Mouse (Mus musculus): ENCODE results near the gene Rbms3. TPM values are rescaled to one million over a fixed set of nuclear protein-coding genes. Genes with fewer than 3 reads are reported as not detected.

The Rbms3 gene
- total and polyA plus RNA-seq, 2 experiments = 2.4 to 4.0 TPM

GRCm38 (mm10) chr9:116967317-116967716 lies 662.4 kb downstream of the Rbms3 start:
- H3K79me2 ChIP-seq (ENCODE audit: control insufficient read depth, insufficient read depth, low read length) = no peaks in the 10 kb centered on the region
- H3K4me3 ChIP-seq (ENCODE audit: insufficient read depth, low read depth, low read length) = no peak overlapping the region
- WGBS = 92% methylated on average over 3 of the region's 3 CpGs
- H3K4me1 ChIP-seq (ENCODE audit: control insufficient read depth, insufficient read depth, low read length) = no peaks in the 10 kb centered on the region
- TF ChIP-seq CTCF (IDR thresholded peaks at IDR 0.05; ENCODE audit: low read depth, low read length) = no peak
- TF ChIP-seq POLR2A (IDR thresholded peaks at IDR 0.05; ENCODE audit: extremely low read depth, insufficient read depth, low read length) = no peak
- no peak overlapping the region for H3K9ac ChIP-seq (ENCODE audit: low read depth, low read length)
- no peak for DNase-seq (ENCODE audit: extremely low read depth, low read depth, low spot score)
- H3K27me3 ChIP-seq (ENCODE audit: control insufficient read depth, insufficient read depth, low read length) = no peaks in the 10 kb centered on the region
- H3K36me3 ChIP-seq (ENCODE audit: control insufficient read depth, insufficient read depth, low read length) = no peaks in the 10 kb centered on the region
- H3K27ac ChIP-seq (replicated peaks; ENCODE audit: insufficient read depth, low read depth, low read length) = no peak overlapping the region

GRCm38 (mm10) chr9:116965691-116966090 lies 664.0 kb downstream of the Rbms3 start:
- WGBS = 94% methylated on average over 6 of the region's 6 CpGs
- Histone ChIP-seq H3K4me3 (ENCODE audit: insufficient read depth, low read depth, low read length) (no peak overlapping the region), H3K27ac (replicated peaks; ENCODE audit: insufficient read depth, low read depth, low read length) (no peak overlapping the region), H3K4me1 (ENCODE audit: control insufficient read depth, insufficient read depth, low read length) (no peaks in the 10 kb centered on the region), H3K9ac (ENCODE audit: low read depth, low read length) (no peak overlapping the region), H3K36me3 (ENCODE audit: control insufficient read depth, insufficient read depth, low read length) (no peaks in the 10 kb centered on the region), H3K79me2 (ENCODE audit: control insufficient read depth, insufficient read depth, low read length) (no peaks in the 10 kb centered on the region), H3K27me3 (ENCODE audit: control insufficient read depth, insufficient read depth, low read length) (no peaks in the 10 kb centered on the region)
- no peak for DNase-seq (ENCODE audit: extremely low read depth, low read depth, low spot score)
- TF ChIP-seq POLR2A (IDR thresholded peaks at IDR 0.05; ENCODE audit: extremely low read depth, insufficient read depth, low read length) = no peak
- no peak for TF ChIP-seq CTCF (IDR thresholded peaks at IDR 0.05; ENCODE audit: low read depth, low read length)

- Histone ChIP-seq H3K4me1 (ENCODE audit: control insufficient read depth, insufficient read depth, low read length) (no peaks in the 10 kb centered on the region; the same call in 1 of the 2 replicates), H3K27me3 (ENCODE audit: control insufficient read depth, insufficient read depth, low read length) (no peaks in the 10 kb centered on the region), H3K9ac (ENCODE audit: low read depth, low read length) (no peak overlapping the region), H3K36me3 (ENCODE audit: control insufficient read depth, insufficient read depth, low read length) (no peaks in the 10 kb centered on the region), H3K79me2 (ENCODE audit: control insufficient read depth, insufficient read depth, low read length) (no peaks in the 10 kb centered on the region), H3K27ac (replicated peaks; ENCODE audit: insufficient read depth, low read depth, low read length) (no peak overlapping the region), H3K4me3 (ENCODE audit: insufficient read depth, low read depth, low read length) (no peak overlapping the region)
- TF ChIP-seq CTCF (IDR thresholded peaks at IDR 0.05; ENCODE audit: low read depth, low read length) = no peak
- no peak for TF ChIP-seq POLR2A (IDR thresholded peaks at IDR 0.05; ENCODE audit: extremely low read depth, insufficient read depth, low read length)
- WGBS = 17% methylated on average over 2 of the region's 2 CpGs
- DNase-seq (ENCODE audit: extremely low read depth, low read depth, low spot score) = peak; percentile 80
These were observed 673.6 kb downstream of the Rbms3 start for GRCm38 (mm10) chr9:116956156-116956555.

- H3K36me3 ChIP-seq (ENCODE audit: control insufficient read depth, insufficient read depth, low read length) = no peaks in the 10 kb centered on the region
- no peak for DNase-seq (ENCODE audit: extremely low read depth, low read depth, low spot score)
These were observed 681.5 kb downstream of the Rbms3 start for GRCm38 (mm10) chr9:116948211-116948610.

GRCm38 (mm10) chr9:116947369-116947768 lies 682.3 kb downstream of the Rbms3 start:
- TF ChIP-seq POLR2A (IDR thresholded peaks at IDR 0.05; ENCODE audit: extremely low read depth, insufficient read depth, low read length) = no peak
- no peak for TF ChIP-seq CTCF (IDR thresholded peaks at IDR 0.05; ENCODE audit: low read depth, low read length)
- peak; percentile 61 for DNase-seq (ENCODE audit: extremely low read depth, low read depth, low spot score)
- H3K4me1 ChIP-seq (ENCODE audit: control insufficient read depth, insufficient read depth, low read length) = no peaks in the 10 kb centered on the region
- H3K9ac ChIP-seq (ENCODE audit: low read depth, low read length) = no peak overlapping the region
- H3K27ac ChIP-seq (replicated peaks; ENCODE audit: insufficient read depth, low read depth, low read length) = no peak overlapping the region
- no peak overlapping the region for H3K4me3 ChIP-seq (ENCODE audit: insufficient read depth, low read depth, low read length)
- no peaks in the 10 kb centered on the region for H3K36me3 ChIP-seq (ENCODE audit: control insufficient read depth, insufficient read depth, low read length)
- no peaks in the 10 kb centered on the region for H3K79me2 ChIP-seq (ENCODE audit: control insufficient read depth, insufficient read depth, low read length)
- H3K27me3 ChIP-seq (ENCODE audit: control insufficient read depth, insufficient read depth, low read length) = no peaks in the 10 kb centered on the region
- WGBS = 39% methylated on average over 4 of the region's 4 CpGs

More at GRCm38 (mm10) chr9:116948211-116948610, 681.5 kb downstream of the Rbms3 start:
- Histone ChIP-seq H3K27ac (replicated peaks; ENCODE audit: insufficient read depth, low read depth, low read length) (no peak overlapping the region), H3K27me3 (ENCODE audit: control insufficient read depth, insufficient read depth, low read length) (no peaks in the 10 kb centered on the region), H3K9ac (ENCODE audit: low read depth, low read length) (no peak overlapping the region), H3K79me2 (ENCODE audit: control insufficient read depth, insufficient read depth, low read length) (no peaks in the 10 kb centered on the region), H3K4me3 (ENCODE audit: insufficient read depth, low read depth, low read length) (no peak overlapping the region), H3K4me1 (ENCODE audit: control insufficient read depth, insufficient read depth, low read length) (no peaks in the 10 kb centered on the region)
- WGBS = 77% methylated on average over 3 of the region's 3 CpGs
- no peak for TF ChIP-seq POLR2A (IDR thresholded peaks at IDR 0.05; ENCODE audit: extremely low read depth, insufficient read depth, low read length)
- TF ChIP-seq CTCF (IDR thresholded peaks at IDR 0.05; ENCODE audit: low read depth, low read length) = no peak

- WGBS = 96% methylated on average over 3 of the region's 3 CpGs
- no peak overlapping the region for H3K27ac ChIP-seq (replicated peaks; ENCODE audit: insufficient read depth, low read depth, low read length)
These were observed 682.9 kb downstream of the Rbms3 start for GRCm38 (mm10) chr9:116946787-116947186.

More at GRCm38 (mm10) chr9:116946787-116947186, 682.9 kb downstream of the Rbms3 start:
- DNase-seq (ENCODE audit: extremely low read depth, low read depth, low spot score) = no peak
- Histone ChIP-seq H3K27me3 (ENCODE audit: control insufficient read depth, insufficient read depth, low read length) (no peaks in the 10 kb centered on the region), H3K36me3 (ENCODE audit: control insufficient read depth, insufficient read depth, low read length) (no peaks in the 10 kb centered on the region), H3K4me3 (ENCODE audit: insufficient read depth, low read depth, low read length) (no peak overlapping the region), H3K79me2 (ENCODE audit: control insufficient read depth, insufficient read depth, low read length) (no peaks in the 10 kb centered on the region), H3K4me1 (ENCODE audit: control insufficient read depth, insufficient read depth, low read length) (no peaks in the 10 kb centered on the region), H3K9ac (ENCODE audit: low read depth, low read length) (no peak overlapping the region)
- TF ChIP-seq POLR2A (IDR thresholded peaks at IDR 0.05; ENCODE audit: extremely low read depth, insufficient read depth, low read length) (no peak), CTCF (IDR thresholded peaks at IDR 0.05; ENCODE audit: low read depth, low read length) (no peak)

Data from liver, adult 2 months (tissue).